Mouse (Mus musculus) spleen, embryonic (tissue): Measurements from ENCODE around the gene Nmt2.

Experiments used
- CTCF ChIA-PET: fragments of 350-600 bp; sonication (Branson Sonifier 250); formaldehyde crosslinking; loops from one replicate; lab custom pipeline; 2022; lab: Charles Lee

Gene Nmt2

DNA sequence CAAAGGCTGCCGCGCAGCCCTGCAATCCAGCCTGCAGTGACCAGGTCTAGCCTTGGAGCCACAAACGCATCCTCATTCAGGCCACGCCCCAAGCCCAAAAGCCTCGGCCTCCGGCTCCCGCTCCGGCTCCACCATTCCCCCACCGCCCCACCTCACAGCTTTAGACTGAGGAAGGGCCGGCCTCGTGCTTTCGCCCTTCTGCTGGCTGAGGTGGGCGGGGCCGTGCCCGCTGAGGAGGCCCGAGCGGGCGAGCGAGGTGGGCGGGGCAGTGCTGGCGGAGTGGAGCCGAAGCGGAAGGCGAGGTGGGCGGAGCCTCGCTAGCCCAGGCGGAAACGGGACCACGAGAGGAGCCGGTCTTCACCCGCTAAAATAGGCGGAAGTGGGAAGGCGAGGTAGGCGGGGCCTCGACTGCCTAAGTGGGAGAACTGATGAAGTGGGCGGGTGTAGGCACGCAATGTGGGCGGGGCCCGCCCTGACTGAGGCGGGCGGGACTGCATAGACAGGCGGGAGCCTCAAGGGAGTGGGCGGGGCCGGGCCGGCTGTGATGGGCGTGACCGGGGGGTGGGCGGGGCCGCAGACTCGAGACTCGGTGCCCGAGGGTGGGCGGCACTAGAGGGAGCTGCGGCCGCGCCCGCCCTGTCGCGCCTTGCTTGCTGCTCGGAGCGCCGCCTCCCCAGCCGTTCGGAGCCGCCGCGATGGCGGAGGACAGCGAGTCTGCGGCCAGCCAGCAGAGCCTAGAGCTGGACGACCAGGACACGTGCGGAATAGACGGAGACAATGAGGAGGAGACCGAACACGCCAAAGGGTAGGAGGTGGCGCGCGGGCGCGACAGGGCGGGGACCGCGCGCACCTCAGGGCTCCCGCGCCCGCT, at the start of gene Nmt2:
Gene Nmt2 (plus strand): TSS at position 611 of the 871 bp plus-strand sequence.
- CTCF ChIA-PET = interaction anchor here (0.5 kb wide), 1 partner anchor 27 kb away, joined by 5 read pairs; no protein-coding TSS in a partner anchor

GRCm38 (mm10) chr2:3239255-3239654, 44.8 kb upstream of the Nmt2 start:
- CTCF ChIA-PET = no interaction called here

- CTCF ChIA-PET = interaction anchor here (1.0 kb wide), 1 partner anchor 8 kb away, joined by 6 read pairs; no protein-coding TSS in a partner anchor
Measured at GRCm38 (mm10) chr2:3244251-3244650, 39.8 kb upstream of the Nmt2 start.

DNA sequence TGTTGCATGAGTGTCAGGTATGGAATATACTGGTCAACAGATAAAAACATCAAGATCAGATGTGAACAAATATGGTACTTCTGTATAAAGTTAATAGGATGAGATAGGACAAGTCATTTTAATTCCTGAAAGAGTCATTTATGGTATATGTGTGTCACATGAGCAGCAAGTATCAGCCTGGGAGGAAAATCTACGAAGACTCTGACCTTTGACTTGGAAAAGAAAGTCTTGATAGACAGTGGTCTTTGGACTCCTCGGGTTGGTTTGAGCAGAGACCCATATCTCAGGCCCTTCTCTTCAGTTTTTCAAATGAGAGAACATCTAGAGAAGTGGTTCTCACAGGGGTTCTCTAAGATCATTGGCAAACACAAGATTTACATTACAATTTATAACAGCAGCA, 32.7 kb upstream of the Nmt2 start:
- CTCF ChIA-PET = no interaction called here

DNA sequence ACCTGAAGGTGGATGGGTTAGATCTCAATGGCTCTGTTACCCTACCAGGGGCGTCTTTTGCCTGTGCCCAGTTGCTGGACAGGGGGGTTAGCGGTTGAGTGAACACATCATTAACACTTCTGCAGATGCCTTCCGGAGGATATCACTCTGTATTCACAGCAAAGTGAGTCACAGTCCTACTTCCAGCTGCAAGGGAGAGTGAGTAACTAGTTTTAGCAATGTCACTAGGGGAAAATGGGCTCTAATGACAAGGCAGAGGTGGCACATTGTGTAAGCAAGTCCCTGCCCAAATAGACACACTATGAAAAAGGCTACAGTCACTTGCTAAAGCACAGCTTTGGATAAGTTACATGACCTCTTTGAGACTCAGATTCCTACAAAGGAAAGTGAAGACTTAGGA, 17.5 kb upstream of the Nmt2 start:
- CTCF ChIA-PET = no interaction called here

- CTCF ChIA-PET = no interaction called here
Measured at GRCm38 (mm10) chr2:3267879-3268278, 16.1 kb upstream of the Nmt2 start.

GRCm38 (mm10) chr2:3273349-3273748, 10.7 kb upstream of the Nmt2 start:
- CTCF ChIA-PET = no interaction called here

DNA sequence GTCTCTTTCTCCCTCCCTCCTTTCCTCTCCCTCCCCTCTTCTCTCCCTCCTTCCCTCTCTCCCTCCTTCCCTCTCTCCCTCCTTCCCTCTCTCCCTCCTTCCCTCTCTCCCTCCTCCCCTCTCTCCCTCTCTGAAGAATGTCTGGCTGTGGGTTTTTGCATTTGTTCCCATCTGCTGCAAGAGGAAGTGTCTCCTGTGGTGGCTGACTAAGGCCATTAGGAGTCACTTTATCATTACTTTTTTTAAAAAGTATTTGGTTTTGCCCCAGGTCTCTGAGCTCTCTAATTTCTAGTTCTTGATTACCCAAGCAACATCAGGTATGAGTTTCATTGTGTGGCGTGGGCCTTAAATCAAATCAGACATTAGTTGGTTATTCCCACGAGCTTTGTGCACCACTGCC, 7.9 kb upstream of the Nmt2 start:
- CTCF ChIA-PET = interaction anchor here (0.7 kb wide), 1 partner anchor 32 kb away, joined by 3 read pairs; no protein-coding TSS in a partner anchor

GRCm38 (mm10) chr2:3277502-3277901, 6.5 kb upstream of the Nmt2 start:
- CTCF ChIA-PET = no interaction called here

GRCm38 (mm10) chr2:3281311-3281710, 2.7 kb upstream of the Nmt2 start:
- CTCF ChIA-PET = no interaction called here

- CTCF ChIA-PET = no interaction called here
Measured at GRCm38 (mm10) chr2:3282866-3283601, 978 bp upstream of the Nmt2 start.

- CTCF ChIA-PET = no interaction called here
Measured at GRCm38 (mm10) chr2:3284473-3285180, 615 bp downstream of the Nmt2 start.

- CTCF ChIA-PET = no interaction called here
Measured at GRCm38 (mm10) chr2:3285181-3285530, 1.1 kb downstream of the Nmt2 start.

GRCm38 (mm10) chr2:3285709-3286108, 1.7 kb downstream of the Nmt2 start:
- CTCF ChIA-PET = no interaction called here

- CTCF ChIA-PET = interaction anchor here (0.9 kb wide), 1 partner anchor 131 kb away, joined by 5 read pairs; no protein-coding TSS in a partner anchor
Measured at GRCm38 (mm10) chr2:3286243-3286642, 2.2 kb downstream of the Nmt2 start.

GRCm38 (mm10) chr2:3289581-3289980, 5.6 kb downstream of the Nmt2 start:
- CTCF ChIA-PET = interaction anchor here (0.6 kb wide), 1 partner anchor 8 kb away, joined by 5 read pairs; no protein-coding TSS in a partner anchor

- CTCF ChIA-PET = no interaction called here
Measured at GRCm38 (mm10) chr2:3292170-3292569, 8.2 kb downstream of the Nmt2 start.

DNA sequence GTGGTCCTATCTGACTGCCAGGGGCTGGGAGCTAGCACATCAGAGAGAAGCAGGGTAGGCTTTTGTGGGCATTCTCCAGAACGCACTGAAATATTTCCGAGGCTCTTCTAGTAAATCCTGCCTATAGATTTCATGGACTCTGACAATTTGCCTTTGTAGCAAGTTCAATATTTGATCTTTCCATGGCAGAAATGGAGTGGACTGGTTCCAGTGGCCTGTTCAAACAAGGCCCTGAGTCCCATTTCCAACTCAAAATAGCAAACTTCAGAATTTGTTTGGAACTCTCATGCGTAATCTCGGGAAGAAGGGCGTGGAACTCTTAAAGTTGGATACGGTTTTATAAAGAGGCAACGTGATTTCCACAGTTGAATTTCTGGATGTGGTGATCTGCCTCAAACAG, 11.8 kb downstream of the Nmt2 start:
- CTCF ChIA-PET = no interaction called here

- CTCF ChIA-PET = no interaction called here
Measured at GRCm38 (mm10) chr2:3305426-3306025, 21.5 kb downstream of the Nmt2 start.

DNA sequence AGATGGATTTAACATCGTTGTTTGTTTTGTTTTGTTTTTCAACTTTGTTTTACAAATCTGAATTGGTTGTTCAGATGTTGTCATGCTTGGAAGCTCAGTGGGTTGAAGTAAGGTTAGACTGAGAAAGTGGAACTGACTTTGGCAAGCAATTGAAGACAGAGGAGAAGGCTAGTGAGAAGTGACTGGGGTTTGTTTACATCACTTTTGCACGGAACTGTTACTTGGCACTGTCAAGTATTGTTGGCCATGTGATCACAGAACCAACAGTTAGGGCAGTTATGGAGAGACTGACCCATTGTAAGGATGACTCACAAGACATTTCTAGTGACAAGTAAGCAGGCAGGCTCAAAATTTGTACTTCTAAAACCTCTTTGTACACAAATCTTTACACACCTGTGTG, 39.1 kb downstream of the Nmt2 start:
- CTCF ChIA-PET = no interaction called here

DNA sequence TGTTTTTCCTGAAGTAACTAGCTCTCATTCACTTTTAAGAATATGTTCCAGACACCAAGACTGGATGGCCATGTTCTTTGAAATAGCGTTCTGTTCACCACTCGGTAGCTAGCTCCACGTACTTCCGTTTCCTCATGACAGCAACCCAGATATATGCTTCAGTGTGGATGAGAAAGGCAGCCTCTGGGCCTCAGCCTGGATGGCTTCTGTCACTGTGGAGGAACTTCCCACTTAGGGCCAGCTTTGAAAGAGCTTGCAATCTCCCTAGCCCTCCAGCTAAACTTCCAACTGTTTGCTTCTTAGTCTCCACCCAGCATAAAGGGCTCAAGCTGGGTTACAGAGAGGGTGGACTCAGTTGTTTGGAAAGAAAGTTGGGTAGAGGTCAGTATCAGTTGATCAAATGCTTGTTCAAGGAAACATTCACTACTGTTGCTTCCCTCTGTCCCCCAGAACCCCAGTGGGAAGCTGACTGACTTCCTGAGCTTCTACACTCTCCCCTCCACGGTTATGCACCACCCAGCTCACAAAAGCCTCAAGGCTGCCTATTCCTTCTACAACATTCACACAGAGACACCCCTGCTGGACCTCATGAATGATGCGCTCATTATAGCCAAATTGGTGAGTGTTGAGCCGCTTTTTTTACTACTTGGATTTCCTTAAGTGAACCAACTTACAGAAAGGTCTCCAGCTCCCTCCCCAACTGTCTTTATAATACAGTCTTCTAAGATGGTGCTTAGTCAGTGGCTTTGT, 40.5 kb downstream of the Nmt2 start:
- CTCF ChIA-PET = no interaction called here
